Mouse (Mus musculus): ENCODE measurements at regions not wholly inside any gene's neighbourhood (a gene's known extent, or its start where the extent isn't known, plus 50 kb on each side); places are given as distances from the start of the nearest gene placed in this dataset.

DNA sequence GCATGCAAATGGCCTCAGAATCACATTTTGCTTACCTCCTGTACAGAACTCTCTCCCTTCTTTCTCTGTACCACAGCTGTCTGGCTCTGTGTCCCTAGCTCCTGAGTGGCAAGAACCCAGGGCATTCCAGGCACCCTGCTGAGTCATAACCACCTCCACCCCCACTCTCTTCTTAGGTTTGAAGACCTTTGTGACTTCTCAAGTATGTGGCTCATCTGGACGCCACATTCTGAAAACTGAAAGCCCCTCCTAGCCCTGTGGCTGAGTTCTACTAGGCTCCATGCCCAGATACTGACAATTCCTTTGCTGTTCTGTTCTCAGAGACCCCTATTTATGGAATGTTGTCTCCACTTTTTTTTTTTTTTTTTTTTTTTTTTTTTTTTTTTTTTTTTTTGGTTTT is 136.9 kb upstream of the Klf6 start:
- DNase-seq: no peak

DNA sequence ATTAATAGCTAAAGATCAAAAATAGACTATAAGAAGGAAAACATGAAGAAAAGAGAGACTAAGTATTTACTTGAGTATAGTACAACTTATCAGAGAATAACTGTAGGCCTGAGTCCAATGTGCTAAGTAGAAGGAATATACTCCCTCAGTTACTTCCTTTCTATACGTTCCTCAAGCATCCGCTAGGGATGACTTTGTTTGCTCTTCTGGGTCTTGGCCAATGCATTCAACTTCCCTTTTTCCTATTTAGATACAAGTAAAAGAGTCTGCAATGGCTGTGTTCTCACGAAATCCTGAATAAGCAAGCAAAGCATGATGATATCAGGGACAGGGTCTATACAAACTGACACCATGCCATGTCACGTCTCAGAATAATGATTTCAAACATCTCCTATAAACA is 135.3 kb upstream of the Klf6 start:
- DNase-seq: no peak

DNA sequence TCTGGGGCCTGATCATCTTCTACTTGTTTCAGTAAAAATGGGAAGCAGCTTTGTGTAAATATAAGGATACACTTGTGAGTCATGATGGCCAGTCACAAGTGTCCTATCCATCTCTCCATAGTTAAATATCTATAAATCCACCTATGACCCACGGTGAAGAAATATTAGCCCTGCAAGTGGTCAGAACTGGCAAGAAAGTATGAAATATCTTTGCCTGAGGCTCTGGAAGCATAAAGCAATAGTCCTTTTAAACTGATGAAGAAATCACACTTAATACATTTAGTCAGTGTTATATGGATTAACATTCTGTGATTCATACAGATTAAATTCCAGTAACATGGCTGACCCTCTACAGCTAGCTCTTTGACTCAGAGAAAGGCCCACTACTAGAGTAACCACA is 134.8 kb upstream of the Klf6 start:
- no peak for DNase-seq

DNA sequence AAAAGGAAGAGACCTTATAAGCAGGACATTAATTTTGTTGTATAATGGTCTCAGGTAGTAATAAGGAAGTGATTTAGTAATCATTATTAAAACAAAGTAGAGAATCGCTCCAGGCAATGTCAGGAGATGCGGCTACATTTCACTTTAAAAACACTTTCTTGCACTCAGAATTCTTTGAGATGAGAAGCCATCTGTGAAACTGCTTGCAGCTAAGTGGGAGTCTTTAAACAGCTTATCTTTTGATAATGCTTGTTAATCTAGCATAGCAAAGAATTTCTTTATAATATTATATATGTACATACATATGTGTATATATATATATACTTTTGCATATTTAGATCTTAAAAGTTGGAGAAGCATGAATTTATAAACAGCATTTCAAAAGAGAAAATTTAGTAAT is 133.1 kb upstream of the Klf6 start:
- no peak for DNase-seq

- no peak for DNase-seq
Measured at GRCm38 (mm10) chr13:5728808-5729207, 132.5 kb upstream of the Klf6 start.

DNA sequence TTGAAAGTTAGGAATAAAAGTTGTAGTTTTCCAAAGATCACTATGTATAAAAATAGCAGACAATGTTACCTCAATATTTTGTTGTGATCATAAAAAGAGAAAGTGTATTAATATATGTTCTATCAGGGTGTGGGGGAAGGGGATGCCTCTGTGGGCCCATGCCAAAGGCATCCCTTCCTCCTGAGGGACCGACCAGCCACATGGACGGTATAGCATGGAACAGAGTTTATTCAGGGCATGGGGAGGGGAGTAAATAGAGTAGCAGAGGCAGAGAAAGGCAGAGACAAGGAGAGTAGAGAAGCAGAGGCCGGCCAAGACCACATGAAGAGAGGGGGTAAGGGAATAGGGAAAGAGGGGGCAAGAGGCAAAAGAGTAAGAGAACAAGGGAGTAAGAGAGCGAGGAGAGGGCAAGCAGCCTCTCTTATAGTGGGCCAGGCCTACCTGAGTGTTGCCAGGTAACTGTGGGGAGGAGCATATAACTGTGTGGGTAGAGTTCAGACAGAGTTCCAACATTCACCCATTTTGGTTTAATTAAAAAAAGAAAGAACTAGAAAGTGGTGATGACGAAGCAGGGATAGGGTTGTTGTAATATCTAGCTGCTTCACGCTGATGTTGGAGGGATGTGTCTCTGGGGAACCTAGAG is 131.7 kb upstream of the Klf6 start:
- no peak for DNase-seq

DNA sequence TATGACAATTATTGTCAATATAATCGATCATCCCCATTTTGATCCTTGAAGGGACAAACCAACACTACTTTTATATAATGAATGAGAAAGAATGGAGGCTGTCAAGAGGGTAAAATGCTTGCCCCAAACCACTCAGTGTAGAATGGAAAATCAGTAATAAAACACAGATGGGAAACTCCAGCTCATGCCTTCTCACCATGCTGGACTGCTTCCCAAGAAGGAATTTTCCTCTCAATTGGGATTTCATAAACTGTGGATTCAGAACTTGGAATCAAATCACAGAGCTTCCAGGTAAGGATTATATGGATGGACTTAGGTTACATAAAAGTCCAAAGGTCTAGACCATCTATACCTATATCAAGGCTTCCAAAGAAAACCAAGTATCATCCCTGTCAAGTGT is 129.1 kb upstream of the Klf6 start:
- no peak for DNase-seq

GRCm38 (mm10) chr13:5735027-5735624 is 126.2 kb upstream of the Klf6 start:
- DNase-seq: no peak

GRCm38 (mm10) chr13:5736472-5736871 is 124.8 kb upstream of the Klf6 start:
- no peak for DNase-seq

DNA sequence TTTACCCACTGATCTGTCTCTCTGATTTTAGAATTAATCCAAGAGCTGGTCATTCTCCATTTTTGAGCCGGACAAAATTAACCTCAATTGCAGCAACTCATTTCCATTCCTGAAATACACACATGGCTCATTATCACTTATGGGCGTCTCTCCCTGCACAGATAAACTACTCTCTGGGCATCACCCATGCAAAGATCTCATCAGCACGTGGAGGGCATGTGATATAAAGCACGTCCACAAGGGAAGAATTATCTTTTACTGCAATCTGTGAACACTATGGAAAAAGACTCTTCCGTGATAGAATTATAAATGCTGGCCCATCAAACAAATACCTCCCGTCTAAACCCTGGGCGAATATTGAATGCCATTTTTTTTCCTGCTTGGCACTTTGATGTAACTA is 124.1 kb upstream of the Klf6 start:
- no peak for DNase-seq

DNA sequence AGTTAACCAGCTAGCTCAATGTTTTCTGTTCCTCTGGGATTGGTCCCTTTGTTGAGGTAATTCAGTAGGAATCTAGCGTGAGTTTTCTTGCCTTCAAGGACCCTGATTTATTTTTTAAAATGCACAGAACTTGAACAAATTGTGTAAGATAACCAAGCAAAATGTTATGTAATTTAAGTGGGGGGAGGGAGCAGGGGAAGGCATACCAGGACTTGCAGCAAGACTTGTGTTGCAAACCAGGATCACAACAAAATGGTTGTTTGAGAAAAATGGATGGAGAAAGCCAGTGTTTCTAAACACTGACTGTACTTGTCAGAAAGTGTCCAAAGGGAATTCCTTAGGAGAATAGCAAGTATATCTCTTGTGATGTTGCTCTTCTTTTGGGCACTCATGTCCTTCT is 120.5 kb upstream of the Klf6 start:
- no peak for DNase-seq

GRCm38 (mm10) chr13:5744949-5745348 is 116.3 kb upstream of the Klf6 start:
- DNase-seq: no peak

DNA sequence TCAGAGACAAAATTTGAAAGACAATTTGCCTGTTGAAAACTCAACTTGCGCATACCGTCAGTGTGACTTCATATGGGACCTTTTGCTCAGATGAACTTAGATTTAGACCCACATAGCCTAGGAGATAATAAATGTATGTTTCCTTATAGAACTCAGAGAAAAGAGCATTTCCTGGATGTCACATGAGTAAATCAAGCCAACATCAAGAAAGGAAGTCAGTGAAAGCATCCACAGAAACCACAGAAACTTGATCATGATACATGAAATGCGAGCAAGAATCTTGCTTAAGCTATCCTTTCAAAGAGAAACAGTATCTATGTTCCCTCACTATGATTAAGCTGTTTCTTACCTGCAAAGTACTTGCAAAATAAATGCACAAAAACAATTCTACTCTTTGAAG is 104.1 kb upstream of the Klf6 start:
- DNase-seq: no peak

DNA sequence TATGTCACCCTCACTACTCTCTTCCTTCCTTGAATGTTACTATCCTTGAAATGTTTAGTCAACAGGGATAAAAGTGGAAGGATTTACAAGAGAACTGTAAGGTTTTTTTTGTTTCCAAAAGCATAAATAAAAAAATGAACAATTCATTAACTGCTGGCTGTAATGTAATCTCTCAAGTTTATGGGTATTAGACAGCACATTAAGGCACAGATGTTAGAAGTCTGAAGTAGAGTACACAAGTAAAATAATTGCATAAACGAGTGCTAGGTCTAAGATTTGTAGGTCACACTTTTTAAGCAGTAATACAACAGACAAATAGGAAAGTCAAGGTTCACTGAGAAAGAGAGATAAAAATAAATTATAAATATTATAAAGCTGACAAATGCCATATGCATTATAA is 103.3 kb upstream of the Klf6 start:
- DNase-seq: no peak

DNA sequence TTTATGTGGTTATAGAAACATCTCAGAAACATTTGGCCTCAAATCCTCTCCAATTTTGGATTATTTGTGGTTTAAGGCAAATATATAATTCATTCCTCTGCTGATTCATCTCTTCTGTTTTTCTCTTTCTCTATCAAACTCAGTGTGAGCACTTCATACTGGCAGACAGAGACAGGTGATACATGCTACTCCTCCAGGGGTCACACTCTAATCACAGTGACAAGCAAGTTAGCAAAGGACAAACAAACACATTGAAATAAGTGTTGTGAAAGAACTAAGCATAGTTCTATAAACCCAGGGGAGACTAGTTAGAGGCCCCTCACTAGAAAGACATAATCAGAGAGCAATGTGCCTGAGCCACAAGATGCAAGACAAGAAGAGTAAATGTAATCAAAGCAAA is 101.3 kb upstream of the Klf6 start:
- DNase-seq: no peak

DNA sequence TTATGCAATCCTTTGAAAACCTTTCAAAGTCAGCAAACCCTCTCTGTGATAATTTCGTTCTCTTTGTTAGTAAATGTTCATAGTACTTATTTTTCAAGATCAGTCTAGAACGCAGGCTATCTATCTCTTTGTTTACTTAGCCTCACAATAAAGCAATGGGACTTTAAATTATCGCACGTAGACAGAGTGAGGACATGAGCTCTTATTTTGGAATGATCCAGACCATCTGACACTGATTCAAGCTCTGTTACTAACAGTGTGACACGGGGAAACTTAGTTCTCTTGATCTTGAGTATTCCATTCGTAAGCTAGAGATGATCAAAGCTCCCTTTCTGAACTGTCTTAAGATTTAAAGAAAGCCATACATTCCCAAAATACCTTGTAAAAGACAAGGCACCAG is 94.9 kb upstream of the Klf6 start:
- no peak for DNase-seq

GRCm38 (mm10) chr13:5767202-5767601 is 94.1 kb upstream of the Klf6 start:
- DNase-seq: no peak

GRCm38 (mm10) chr13:5768699-5769098 is 92.6 kb upstream of the Klf6 start:
- no peak for DNase-seq

- no peak for DNase-seq
Measured at GRCm38 (mm10) chr13:5769283-5770260, 91.7 kb upstream of the Klf6 start.

GRCm38 (mm10) chr13:5773811-5774210 is 87.5 kb upstream of the Klf6 start:
- no peak for DNase-seq

DNA sequence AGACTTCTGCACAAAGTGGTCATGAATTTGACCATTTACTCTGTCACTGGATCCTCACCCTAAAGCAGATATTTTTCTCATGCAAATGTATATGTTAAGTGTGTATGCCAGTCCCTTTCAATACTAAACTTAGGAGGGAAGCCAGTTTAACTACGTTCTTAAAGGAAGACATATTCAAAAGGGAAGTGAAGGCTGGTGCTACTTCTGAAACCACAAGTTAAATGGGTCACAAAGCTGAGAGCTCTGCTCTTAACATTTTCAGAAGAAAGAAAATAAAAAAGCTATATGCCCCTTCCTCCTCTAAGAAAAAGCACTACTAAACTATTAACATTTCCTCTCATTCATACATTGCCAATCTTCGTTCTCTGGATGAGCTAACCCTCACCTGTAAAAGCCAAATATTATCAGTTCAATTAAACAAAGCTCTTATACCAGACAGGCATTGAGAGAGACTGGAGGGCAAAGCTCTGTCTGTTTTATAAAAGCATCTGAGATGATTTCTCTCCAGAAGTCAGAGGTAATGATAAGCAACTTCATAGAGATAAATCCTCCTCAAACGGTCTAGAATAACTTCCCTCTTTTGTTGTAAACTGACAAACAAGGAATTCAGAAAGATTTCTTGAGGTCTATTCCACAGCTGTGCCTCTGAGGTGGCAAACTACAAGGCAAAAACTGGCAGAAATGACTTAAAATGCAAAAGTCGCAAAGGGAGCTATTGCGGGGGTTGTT is 82.7 kb upstream of the Klf6 start:
- no peak for DNase-seq

DNA sequence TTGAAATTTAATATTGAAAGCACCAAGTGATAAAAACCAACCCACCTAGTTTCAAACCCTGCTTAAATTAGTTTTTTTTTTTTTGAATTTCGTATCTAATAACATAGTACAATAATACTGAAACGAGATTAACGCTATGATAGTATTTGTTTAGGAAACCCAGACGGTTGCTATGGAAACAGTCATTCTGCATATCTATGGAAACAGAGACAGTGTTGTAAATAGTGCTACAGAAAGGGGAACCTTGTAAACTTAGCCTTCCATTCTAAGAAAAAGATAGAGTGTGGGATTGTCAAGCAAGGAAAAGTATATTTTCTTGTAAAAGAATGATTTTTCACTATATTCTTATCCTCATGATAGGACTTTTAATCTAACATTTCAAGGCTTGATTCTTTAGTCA is 81.9 kb upstream of the Klf6 start:
- no peak for DNase-seq

DNA sequence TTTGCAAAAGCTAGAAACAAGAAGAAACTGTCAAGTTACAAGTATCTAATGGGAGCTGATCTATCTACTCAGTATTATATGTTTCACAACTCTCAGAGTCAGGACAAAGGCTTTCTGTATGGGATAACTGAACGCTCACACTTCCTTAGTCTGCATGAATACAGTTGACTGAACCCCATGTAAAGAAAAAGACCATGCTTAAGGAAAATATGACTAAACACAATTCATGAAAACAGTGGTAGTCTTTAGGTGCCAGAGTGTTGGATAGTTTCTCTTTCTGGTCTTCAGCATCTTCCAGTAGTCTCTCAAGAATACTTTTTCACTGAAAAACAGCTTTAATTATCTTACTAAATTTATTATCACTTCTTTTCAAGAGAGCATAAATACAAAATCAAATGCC is 78.7 kb upstream of the Klf6 start:
- no peak for DNase-seq

Measured in adrenal gland, postnatal 10 days (tissue).